Mouse (Mus musculus): Measurements from ENCODE around the gene Commd2. TPM values are rescaled to one million over a fixed set of nuclear protein-coding genes. Genes with fewer than 3 reads are reported as not detected.

Commd2 gene
- total RNA-seq, 2 experiments from 2014 or later, result 19.7 to 21.4 TPM

- peak; percentile 69 to 75 for DNase-seq (ENCODE audit: low spot score in 2 of 2)
- intact Hi-C loops (cut with DNase I), result loop anchor here (1.0 to 5.0 kb wide), 2 partner anchors 159 to 358 kb away; no protein-coding TSS in a partner anchor
Observed at GRCm38 (mm10) chr3:57625275-57625997, 26.1 kb downstream of the Commd2 start.

- DNase-seq (ENCODE audit: low spot score in 2 of 2), result no peak
- intact Hi-C loops (cut with DNase I), result no loop called here
Observed at GRCm38 (mm10) chr3:57619718-57620117, 31.8 kb downstream of the Commd2 start.

GRCm38 (mm10) chr3:57615652-57616051 is 35.9 kb downstream of the Commd2 start:
- intact Hi-C loops (cut with DNase I), result no loop called here
- DNase-seq (ENCODE audit: low spot score in 2 of 2), result no peak

GRCm38 (mm10) chr3:57612430-57612997 is 39.0 kb downstream of the Commd2 start:
- intact Hi-C loops (cut with DNase I), result loop anchor here (5.0 kb wide), 1 partner anchor 345 kb away; no protein-coding TSS in a partner anchor
- no peak for DNase-seq (ENCODE audit: low spot score in 2 of 2)

- DNase-seq (ENCODE audit: low spot score in 2 of 2), result no peak
- intact Hi-C loops (cut with DNase I), result loop anchor here (5.0 kb wide), 1 partner anchor 344 kb away; no protein-coding TSS in a partner anchor
Observed at GRCm38 (mm10) chr3:57611776-57612175, 39.7 kb downstream of the Commd2 start.

- no peak for DNase-seq (ENCODE audit: low spot score in 2 of 2)
- intact Hi-C loops (cut with DNase I), result no loop called here
Observed at GRCm38 (mm10) chr3:57604618-57605015, 46.9 kb downstream of the Commd2 start.

- DNase-seq (ENCODE audit: low spot score in 2 of 2), result no peak
- intact Hi-C loops (cut with DNase I), result no loop called here
Observed at GRCm38 (mm10) chr3:57603891-57604617, 47.5 kb downstream of the Commd2 start.

- no peak for DNase-seq (ENCODE audit: low spot score in 2 of 2)
- intact Hi-C loops (cut with DNase I), result no loop called here
Observed at GRCm38 (mm10) chr3:57602610-57603009, 48.9 kb downstream of the Commd2 start.

GRCm38 (mm10) chr3:57596566-57596965 is 54.9 kb downstream of the Commd2 start:
- no peak for DNase-seq (ENCODE audit: low spot score in 2 of 2)
- intact Hi-C loops (cut with DNase I), result no loop called here

- no peak for DNase-seq (ENCODE audit: low spot score in 2 of 2)
- intact Hi-C loops (cut with DNase I), result no loop called here
Observed at GRCm38 (mm10) chr3:57595506-57595905, 56.0 kb downstream of the Commd2 start.

Small RNA genes lying within 50 kb of the gene (microRNA-seq; reads per million reads assigned to microRNA genes)
- 0 reads per million in 2 experiments for gene Mir6377

Other genes starting within 250 kb of the Commd2 start
- not detected for gene Tm4sf4, start 226.4 kb downstream of the Commd2 start, total RNA-seq (2021)
- 10 to 100 TPM; 14.1 to 14.4 TPM for gene Wwtr1, start 75.8 kb downstream of the Commd2 start, total RNA-seq (2021)
- under 1 TPM; 0.62 to 0.78 TPM for gene Ankub1, start 41.1 kb upstream of the Commd2 start, total RNA-seq (2021)
- gene Rnf13, start 84.3 kb upstream of the Commd2 start, total RNA-seq (2021), result 10 to 100 TPM; 78.0 to 84.7 TPM
- gene Pfn2, start 196.4 kb upstream of the Commd2 start, total RNA-seq (2021), result 100 to 1,000 TPM; 496 to 526 TPM